Mouse (Mus musculus) myocyte (in vitro differentiated cells): ENCODE measurements at regions not wholly inside any gene's neighbourhood (a gene's known extent, or its start where the extent isn't known, plus 50 kb on each side); places are given as distances from the start of the nearest gene placed in this dataset.

ENCODE experiments used
- H3K27me3 ChIP-seq: one replicate; pipeline ENCODE4 v1.6.1; 2011; ENCODE audit not compliant: control insufficient read depth, insufficient read depth, insufficient read length
- H3K36me3 ChIP-seq: one replicate; pipeline ENCODE4 v1.6.1; 2011; ENCODE audit not compliant: control insufficient read depth, insufficient read depth
- H3K4me2 ChIP-seq: one replicate; pipeline ENCODE4 v1.6.1; 2011; ENCODE audit warnings: low read depth, control low read depth
- H3K4me3 ChIP-seq: one replicate; pipeline ENCODE4 v1.5.1; 2011; ENCODE audit warnings: mild to moderate bottlenecking, control low read depth, moderate library complexity
- H3K79me2 ChIP-seq: one replicate; pipeline ENCODE4 v1.6.1; 2011; ENCODE audit not compliant: control insufficient read depth, insufficient read depth
- H3ac ChIP-seq: one replicate; pipeline ENCODE4 v1.6.1; 2011; ENCODE audit not compliant: control insufficient read depth, insufficient read length
- CEBPB ChIP-seq: IDR thresholded peaks from 2 replicates; pipeline ENCODE4 v1.6.1; 2011; ENCODE audit warnings: mild to moderate bottlenecking, moderate library complexity; ENCODE audit not compliant: poor library complexity, insufficient read depth, severe bottlenecking
- E2F4 ChIP-seq: IDR thresholded peaks from one replicate; pipeline ENCODE4 v1.6.1; 2011; ENCODE audit warnings: mild to moderate bottlenecking, control low read depth, moderate library complexity; ENCODE audit not compliant: insufficient read depth
- MAX ChIP-seq: IDR thresholded peaks from one replicate; pipeline ENCODE4 v1.6.1; 2011; ENCODE audit warnings: low read depth, mild to moderate bottlenecking, control low read depth
- MYOD1 ChIP-seq, 3 experiments: IDR thresholded peaks; one replicate each; pipeline ENCODE4 v1.6.1; 2011; ENCODE audit warnings: control low read depth in 2 of 3, low read depth in 2 of 3, mild to moderate bottlenecking in 2 of 3, moderate library complexity in 1 of 3; ENCODE audit not compliant: insufficient read length in 2 of 3, control insufficient read depth in 1 of 3
- MYOG ChIP-seq, 3 experiments: IDR thresholded peaks; one replicate each; pipeline ENCODE4 v1.6.1; 2011; ENCODE audit warnings: control low read depth in 2 of 3, low read depth in 2 of 3, mild to moderate bottlenecking in 2 of 3; ENCODE audit not compliant: insufficient read length in 2 of 3, control insufficient read depth in 1 of 3, insufficient read depth in 1 of 3
- POLR2A ChIP-seq: IDR thresholded peaks from one replicate; pipeline ENCODE4 v1.6.1; 2011; ENCODE audit warnings: low read depth, mild to moderate bottlenecking, control low read depth, moderate library complexity; ENCODE audit not compliant: insufficient read length
- POLR2AphosphoS2 ChIP-seq: IDR thresholded peaks from one replicate; pipeline ENCODE4 v1.6.1; 2011; ENCODE audit warnings: low read depth, control low read depth; ENCODE audit not compliant: insufficient read length
- REST ChIP-seq: IDR thresholded peaks from one replicate; pipeline ENCODE4 v1.6.1; 2011; ENCODE audit warnings: mild to moderate bottlenecking, control low read depth, moderate library complexity; ENCODE audit not compliant: insufficient read depth, insufficient read length
- SRF ChIP-seq: IDR thresholded peaks from one replicate; pipeline ENCODE4 v1.6.1; 2011; ENCODE audit warnings: low read depth; ENCODE audit not compliant: control insufficient read depth, insufficient read length
- TCF12 ChIP-seq: IDR thresholded peaks from one replicate; pipeline ENCODE4 v1.6.1; 2011; ENCODE audit warnings: mild to moderate bottlenecking, control low read depth; ENCODE audit not compliant: poor library complexity, insufficient read depth, severe bottlenecking
- TCF3 ChIP-seq: IDR thresholded peaks from one replicate; pipeline ENCODE4 v1.6.1; 2011; ENCODE audit warnings: low read depth, control low read depth; ENCODE audit not compliant: insufficient read length
- USF1 ChIP-seq: IDR thresholded peaks from one replicate; pipeline ENCODE4 v1.6.1; 2011; ENCODE audit warnings: low read depth, mild to moderate bottlenecking, control low read depth, moderate library complexity

GRCm38 (mm10) chr3:143021159-143021871 is 139.5 kb upstream of the Pkn2 start:
- no peaks in the 10 kb centered on the region for H3K27me3 ChIP-seq
- no peaks in the 10 kb centered on the region for H3K36me3 ChIP-seq
- H3K79me2 ChIP-seq: no peaks in the 10 kb centered on the region
- TF ChIP-seq MYOD1 (IDR thresholded peaks at IDR 0.05; ENCODE audit: control insufficient read depth in 1 of 3, insufficient read length in 2 of 3, low read depth in 2 of 3): no peak
- no peak for TF ChIP-seq TCF12
- no peak overlapping the region for H3ac ChIP-seq
- H3K4me2 ChIP-seq: no peak overlapping the region
- H3K4me3 ChIP-seq: no peak overlapping the region

- no peaks in the 10 kb centered on the region for H3K36me3 ChIP-seq
- H3K4me3 ChIP-seq: no peak overlapping the region
- no peak overlapping the region for H3K4me2 ChIP-seq
- no peak overlapping the region for H3ac ChIP-seq
- TF ChIP-seq MAX: no peak
- TF ChIP-seq CEBPB: no peak
- no peak for TF ChIP-seq POLR2AphosphoS2
- TF ChIP-seq SRF: no peak
- no peak for TF ChIP-seq MYOG (IDR thresholded peaks at IDR 0.05; ENCODE audit: control insufficient read depth in 1 of 3, insufficient read depth in 1 of 3, insufficient read length in 2 of 3, low read depth in 2 of 3)
- no peak for TF ChIP-seq REST
- no peak for TF ChIP-seq E2F4
- TF ChIP-seq MYOD1 (IDR thresholded peaks at IDR 0.05; ENCODE audit: control insufficient read depth in 1 of 3, insufficient read length in 2 of 3, low read depth in 2 of 3): no peak
- TF ChIP-seq TCF12: no peak
- TF ChIP-seq POLR2A: no peak
- no peak for TF ChIP-seq USF1
- no peaks in the 10 kb centered on the region for H3K27me3 ChIP-seq
- no peaks in the 10 kb centered on the region for H3K79me2 ChIP-seq
Measured at GRCm38 (mm10) chr3:143017480-143017879, 135.7 kb upstream of the Pkn2 start.

- no peak overlapping the region for H3K4me3 ChIP-seq
- H3K36me3 ChIP-seq: no peaks in the 10 kb centered on the region
- no peaks in the 10 kb centered on the region for H3K27me3 ChIP-seq
- no peaks in the 10 kb centered on the region for H3K79me2 ChIP-seq
- TF ChIP-seq REST: no peak
- no peak for TF ChIP-seq TCF12
- no peak for TF ChIP-seq E2F4
- no peak for TF ChIP-seq CEBPB
- TF ChIP-seq POLR2A: no peak
- TF ChIP-seq MYOD1 (IDR thresholded peaks at IDR 0.05; ENCODE audit: control insufficient read depth in 1 of 3, insufficient read length in 2 of 3, low read depth in 2 of 3): no peak
- TF ChIP-seq POLR2AphosphoS2: no peak
- no peak for TF ChIP-seq USF1
- no peak for TF ChIP-seq MYOG (IDR thresholded peaks at IDR 0.05; ENCODE audit: control insufficient read depth in 1 of 3, insufficient read depth in 1 of 3, insufficient read length in 2 of 3, low read depth in 2 of 3)
- TF ChIP-seq SRF: no peak
- TF ChIP-seq MAX: no peak
- no peak for TF ChIP-seq TCF3
- H3K4me2 ChIP-seq: no peak overlapping the region
- no peak overlapping the region for H3ac ChIP-seq
Measured at GRCm38 (mm10) chr3:143016758-143017157, 135.0 kb upstream of the Pkn2 start.

GRCm38 (mm10) chr3:143014421-143014820 is 132.6 kb upstream of the Pkn2 start:
- H3ac ChIP-seq: no peak overlapping the region
- no peaks in the 10 kb centered on the region for H3K36me3 ChIP-seq
- H3K27me3 ChIP-seq: no peaks in the 10 kb centered on the region
- H3K79me2 ChIP-seq: no peaks in the 10 kb centered on the region
- H3K4me2 ChIP-seq: no peak overlapping the region
- H3K4me3 ChIP-seq: no peak overlapping the region
- TF ChIP-seq SRF (no peak), CEBPB (no peak), MYOG (IDR thresholded peaks at IDR 0.05; ENCODE audit: control insufficient read depth in 1 of 3, insufficient read depth in 1 of 3, insufficient read length in 2 of 3, low read depth in 2 of 3) (no peak), TCF3 (no peak)

GRCm38 (mm10) chr3:143007047-143007446 is 125.2 kb upstream of the Pkn2 start:
- no peak overlapping the region for H3K4me2 ChIP-seq
- no peaks in the 10 kb centered on the region for H3K79me2 ChIP-seq
- no peaks in the 10 kb centered on the region for H3K36me3 ChIP-seq
- TF ChIP-seq REST: no peak
- TF ChIP-seq CEBPB: no peak
- TF ChIP-seq TCF12: no peak
- TF ChIP-seq MYOG (IDR thresholded peaks at IDR 0.05; ENCODE audit: control insufficient read depth in 1 of 3, insufficient read depth in 1 of 3, insufficient read length in 2 of 3, low read depth in 2 of 3): no peak
- no peak for TF ChIP-seq POLR2A
- no peaks in the 10 kb centered on the region for H3K27me3 ChIP-seq
- H3K4me3 ChIP-seq: no peak overlapping the region
- H3ac ChIP-seq: no peak overlapping the region
